In genomic region chr10:89551657-89552056, GRCm38 (mm10) we compare ENCODE assay signal across 18 mouse cellular contexts. TPM values are rescaled to one million over a fixed set of nuclear protein-coding genes. Genes with fewer than 3 reads are reported as not detected.
DNase-seq lines count a peak whose midpoint lies in the region; ATAC-seq and TF ChIP-seq lines count a peak whose summit lies in the region.
"Had no signal": no experiment of that assay in that cellular context is flagged by ENCODE, and none has a peak within 500 bp of the region (broad histone marks: within the 10 kb centered on the region; RNA-seq: fewer than 3 reads in every experiment).

No protein-coding gene starts in this region.

- no peak overlapping the region for H3K9ac ChIP-seq in stomach, embryonic 16.5 days (ENCODE audit: low read length)
- no peak overlapping the region for H3K9ac ChIP-seq in stomach, postnatal 0 days (ENCODE audit: low read length)
- no peak overlapping the region for H3K9ac ChIP-seq in hindbrain, postnatal 0 days (replicated peaks; ENCODE audit: low read length)
- H3K9ac ChIP-seq: liver, embryonic 14.5 days; lung, embryonic 15.5 days had no signal

- peak overlapping the region; percentile 64 for H3K27ac ChIP-seq in stomach, embryonic 16.5 days (ENCODE audit: low read length)
- no peak overlapping the region for H3K27ac ChIP-seq in stomach, postnatal 0 days (replicated peaks)
- H3K27ac ChIP-seq in hindbrain, postnatal 0 days = no peak overlapping the region
- H3K27ac ChIP-seq: hindbrain, embryonic 10.5 days; liver, embryonic 14.5 days; lung, embryonic 15.5 days had no signal

- H3K27me3 ChIP-seq in stomach, embryonic 16.5 days (ENCODE audit: control insufficient read depth, insufficient read depth, low read length) = no peaks in the 10 kb centered on the region
- H3K27me3 ChIP-seq in stomach, postnatal 0 days (ENCODE audit: control insufficient read depth, insufficient read depth, low read length) = no peaks in the 10 kb centered on the region
- no peaks in the 10 kb centered on the region for H3K27me3 ChIP-seq in hindbrain, postnatal 0 days (ENCODE audit: insufficient read depth, low read length)
- H3K27me3 ChIP-seq: lung, embryonic 15.5 days had no signal

- WGBS in stomach, embryonic 16.5 days = 75% methylated on average over 4 of the region's 4 CpGs
- 48% methylated on average over 4 of the region's 4 CpGs for WGBS in stomach, postnatal 0 days
- WGBS in hindbrain, postnatal 0 days = 79% methylated on average over 4 of the region's 4 CpGs

- TF ChIP-seq EP300 in stomach, postnatal 0 days (optimal IDR thresholded peaks at IDR 0.05) = no peak

- H3K4me2 ChIP-seq in stomach, embryonic 16.5 days (ENCODE audit: low read depth, low read length) = no peak overlapping the region
- H3K4me2 ChIP-seq in stomach, postnatal 0 days (replicated peaks; ENCODE audit: low read depth) = no peak overlapping the region
- H3K4me2 ChIP-seq in hindbrain, postnatal 0 days (ENCODE audit: low read depth, low read length) = no peak overlapping the region
- H3K4me2 ChIP-seq: lung, embryonic 15.5 days had no signal

- H3K4me1 ChIP-seq in stomach, embryonic 16.5 days (ENCODE audit: control insufficient read depth, insufficient read depth, low read length) = 0 out of 2 replicates have a peak, but pooled peaks cover 3% of the 10 kb centered on the region
- H3K4me1 ChIP-seq in stomach, postnatal 0 days (replicated peaks; ENCODE audit: control insufficient read depth, insufficient read depth) = no peaks in the 10 kb centered on the region
- no peaks in the 10 kb centered on the region for H3K4me1 ChIP-seq in hindbrain, postnatal 0 days (ENCODE audit: insufficient read depth, low read length)
- H3K4me1 ChIP-seq: lung, embryonic 15.5 days had no signal

- H3K4me3 ChIP-seq in stomach, embryonic 16.5 days (replicated peaks; ENCODE audit: low read length) = no peak overlapping the region
- H3K4me3 ChIP-seq in stomach, postnatal 0 days (ENCODE audit: low read depth, low read length) = no peak overlapping the region
- H3K4me3 ChIP-seq in hindbrain, postnatal 0 days (ENCODE audit: low read length) = no peak overlapping the region
- H3K4me3 ChIP-seq: hindbrain, embryonic 10.5 days; lung, embryonic 15.5 days had no signal

- peak; percentile 73 for ATAC-seq in frontal cortex, adult (ENCODE audit: low TSS enrichment)
- peak; percentile 73; the same call in 1 of the 2 replicates for ATAC-seq in stomach, embryonic 16.5 days (ENCODE audit: insufficient read depth, low FRiP score)
- no peak for ATAC-seq in stomach, postnatal 0 days (ENCODE audit: low FRiP score, low TSS enrichment)
- ATAC-seq in hindbrain, postnatal 0 days = no peak

- no peak for TF ChIP-seq CTCF in stomach, postnatal 0 days (IDR thresholded peaks at IDR 0.05; ENCODE audit: low read depth)
- no peak for TF ChIP-seq CTCF in hindbrain, postnatal 0 days (IDR thresholded peaks at IDR 0.05; ENCODE audit: low read depth)

- no peaks in the 10 kb centered on the region for H3K36me3 ChIP-seq in stomach, embryonic 16.5 days (ENCODE audit: control insufficient read depth, insufficient read depth, low read length)
- H3K36me3 ChIP-seq in stomach, postnatal 0 days (ENCODE audit: control insufficient read depth, insufficient read depth, low read length) = no peaks in the 10 kb centered on the region
- H3K36me3 ChIP-seq in hindbrain, postnatal 0 days (ENCODE audit: insufficient read depth, low read length) = no peaks in the 10 kb centered on the region
- H3K36me3 ChIP-seq: G1E; hindbrain, embryonic 10.5 days; lung, embryonic 15.5 days had no signal

- H3K9me3 ChIP-seq in stomach, embryonic 16.5 days (replicated peaks; ENCODE audit: control insufficient read depth, low read length) = no peaks in the 10 kb centered on the region
- no peaks in the 10 kb centered on the region for H3K9me3 ChIP-seq in stomach, postnatal 0 days (ENCODE audit: control insufficient read depth, low read length)
- no peaks in the 10 kb centered on the region for H3K9me3 ChIP-seq in hindbrain, postnatal 0 days (ENCODE audit: low read length)
- H3K9me3 ChIP-seq: G1E; hindbrain, embryonic 10.5 days; lung, embryonic 15.5 days had no signal

- DNase-seq in adrenal gland, adult 2 months = peak; percentile 30
- no peak for DNase-seq in adrenal gland, adult 8-10 months
- no peak for DNase-seq in frontal cortex, postnatal 10 days (ENCODE audit: low spot score in 2 of 2)
- DNase-seq in stomach, postnatal 0 days (ENCODE audit: low spot score) = no peak
- DNase-seq in hindbrain, postnatal 0 days (ENCODE audit: low spot score) = no peak
- no peak for DNase-seq in layer of hippocampus, postnatal 36 days
- DNase-seq: cerebellum, adult 8-10 months; gastrocnemius, postnatal 14 days; kidney, adult 9 months; kidney, postnatal 25 days; lung, postnatal 4 days; thymus, postnatal 36 days had no signal

RNA-seq across cellular contexts. Expression of gene Nr1h4, which starts 18.3 kb away (rescaled TPM):
- 10 to 100 TPM; 20.3 to 23.5 TPM for total RNA-seq in adrenal gland, adult 2 months (2021)
- polyA plus RNA-seq in adrenal gland, adult 2 months (2012; rRNA removed) = 6.3 and 8.4 TPM in 2 replicates
- total RNA-seq in adrenal gland, adult 8-10 months (2022) = 10 to 100 TPM; 26.7 to 38.1 (median 32.2) TPM
- 8.2 and 8.6 TPM in 2 replicates for polyA plus RNA-seq in stomach, embryonic 16.5 days (2015; fragmentation: Nextera tagmentation; extraction: Ambion mirVana)
- polyA plus RNA-seq in stomach, postnatal 0 days (2015; fragmentation: Nextera tagmentation; extraction: Ambion mirVana) = 10.5 and 11.5 TPM in 2 replicates
- total RNA-seq in hindbrain, postnatal 0 days (2014; rRNA removed) = not detected in 2 replicates
- polyA plus RNA-seq in hindbrain, postnatal 0 days (2015; fragmentation: Nextera tagmentation; extraction: Ambion mirVana) = 0.08 and 0.09 TPM in 2 replicates
- under 1 TPM in 1 of 2 experiments, not detected in 1; 0.22 TPM for total RNA-seq in layer of hippocampus, postnatal 36 days (2021)
- total RNA-seq: G1E; gastrocnemius, postnatal 14 days had no signal
- polyA plus RNA-seq: G1E; hindbrain, embryonic 10.5 days had no signal

Comparison
In these comparisons a context has a peak if more than half of its experiments do, and no peak if none do; other contexts are left out.
1. ATAC-seq: peak in frontal cortex, adult (single experiment) and stomach, embryonic 16.5 days (single experiment); none in stomach, postnatal 0 days (single experiment) and hindbrain, postnatal 0 days (single experiment).
2. RNA of gene Nr1h4, which starts 18.3 kb away (total RNA-seq): 26.7 to 38.1 TPM in adrenal gland, adult 8-10 months and 20.3 to 23.5 TPM in adrenal gland, adult 2 months; 0.22 TPM in layer of hippocampus, postnatal 36 days and not detected in hindbrain, postnatal 0 days; every median in the first group is over 10 times any median in the second.